Mouse (Mus musculus): ENCODE data around the gene Fshr. TPM values are rescaled to one million over a fixed set of nuclear protein-coding genes. Genes with fewer than 3 reads are reported as not detected.
A peak's percentile ranks its signal among the peaks of the same experiment; 100 is the strongest.
"Not testable (repeated sequence)": the region's sequence is repeated elsewhere in the genome, so short reads cannot be mapped to it uniquely, and the experiment has no call there.

Fshr gene
- not detected in 2 replicates for polyA plus RNA-seq (2015; fragmentation: Nextera tagmentation; extraction: Ambion mirVana)

DNA sequence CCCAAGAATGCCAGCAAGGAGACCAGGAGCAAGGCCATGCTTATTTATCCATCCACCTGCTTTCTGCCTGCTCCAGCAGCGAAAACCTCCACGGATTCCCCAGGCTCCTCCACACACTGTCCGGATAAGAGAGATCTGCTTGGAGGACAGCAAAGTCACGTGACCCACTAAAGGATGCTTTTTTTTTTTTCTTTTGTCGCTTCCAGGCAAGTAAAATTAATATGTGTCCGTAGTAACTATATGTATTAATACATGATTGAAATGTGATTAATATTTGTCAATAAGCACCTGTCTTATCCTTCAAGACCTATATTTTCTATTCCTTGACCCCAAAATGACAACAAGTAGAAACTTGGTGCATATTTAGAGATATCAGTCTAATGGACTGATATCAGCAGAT lies at the start of gene Fshr:
Gene Fshr, minus strand, starts transcription at position 101 of the 400 bp plus-strand sequence.
- 91% methylated on average over 6 of the region's 6 CpGs for WGBS
- no peak within 1 kb of the TSS for H3K4me3 ChIP-seq (replicated peaks; ENCODE audit: low read length)

DNA sequence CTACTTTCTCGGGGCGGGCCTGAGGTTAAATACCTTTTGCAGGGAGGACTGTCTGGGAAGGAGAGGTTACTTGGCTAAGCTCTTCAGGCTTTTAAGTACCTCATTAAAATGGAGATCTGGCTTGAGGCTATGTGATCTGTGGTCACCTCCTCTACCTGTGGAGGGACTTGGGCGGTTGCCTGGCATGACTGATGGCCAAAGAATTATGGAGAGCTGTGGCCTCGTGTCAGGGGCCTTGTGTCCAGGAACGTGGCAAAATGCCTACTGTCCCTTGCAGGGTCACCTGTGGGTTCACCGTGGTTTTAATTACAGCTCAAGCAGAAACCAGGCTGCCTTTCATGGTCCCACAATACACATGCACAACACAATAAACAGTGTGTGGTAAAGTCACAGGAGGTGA lies 1.7 kb upstream of the Fshr start:
- Histone ChIP-seq H3K36me3 (ENCODE audit: control insufficient read depth, insufficient read depth) (no peaks in the 10 kb centered on the region), H3K4me1 (replicated peaks; ENCODE audit: control insufficient read depth, insufficient read depth, low read length) (no peaks in the 10 kb centered on the region), H3K4me3 (replicated peaks; ENCODE audit: low read length) (no peak overlapping the region), H3K27ac (ENCODE audit: low read length) (no peak overlapping the region), H3K27me3 (replicated peaks; ENCODE audit: control insufficient read depth, insufficient read depth, low read length) (no peaks in the 10 kb centered on the region), H3K9ac (replicated peaks; ENCODE audit: low read depth, low read length) (no peak overlapping the region), H3K4me2 (ENCODE audit: low read length) (no peak overlapping the region), H3K9me3 (ENCODE audit: control insufficient read depth, low read length) (no peaks in the 10 kb centered on the region)
- ATAC-seq: no peak
- whole genome bisulfite sequencing: 85% methylated on average over 6 of the region's 6 CpGs

More for the DNA sequence above, at the start of gene Fshr:
- H3K27me3 ChIP-seq (replicated peaks; ENCODE audit: control insufficient read depth, insufficient read depth, low read length): no peaks in the 10 kb centered on the region
- H3K9me3 ChIP-seq (ENCODE audit: control insufficient read depth, low read length): no peaks in the 10 kb centered on the region
- no peak within 1 kb of the TSS for H3K4me2 ChIP-seq (ENCODE audit: low read length)
- no peak within 1 kb of the TSS for H3K27ac ChIP-seq (ENCODE audit: low read length)
- no peaks in the 10 kb centered on the region for H3K36me3 ChIP-seq (ENCODE audit: control insufficient read depth, insufficient read depth)
- no peak for ATAC-seq
- no peak within 1 kb of the TSS for H3K9ac ChIP-seq (replicated peaks; ENCODE audit: low read depth, low read length)
- no peaks in the 10 kb centered on the region for H3K4me1 ChIP-seq (replicated peaks; ENCODE audit: control insufficient read depth, insufficient read depth, low read length)

DNA sequence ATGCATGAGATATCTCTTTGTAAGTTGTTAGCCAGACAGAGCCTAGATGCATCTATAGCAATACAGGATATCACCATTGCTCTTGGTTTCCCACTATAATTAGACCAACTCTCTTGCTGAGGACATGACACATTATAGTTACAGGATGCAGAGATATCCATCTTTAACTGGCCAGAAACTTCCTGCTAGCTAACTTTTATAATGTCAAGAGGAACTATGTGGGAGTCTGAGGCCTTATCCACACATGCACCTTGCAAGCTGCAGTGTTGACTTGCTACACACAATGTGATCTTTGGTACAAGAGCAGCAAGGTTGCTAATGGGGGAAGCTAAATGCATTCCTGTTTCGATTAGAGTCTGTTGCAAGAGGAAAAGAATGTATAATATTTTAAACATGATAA lies 26.9 kb downstream of the Fshr start:
- Histone ChIP-seq H3K4me3 (replicated peaks; ENCODE audit: low read length) (no peak overlapping the region), H3K27ac (ENCODE audit: low read length) (no peak overlapping the region), H3K9ac (replicated peaks; ENCODE audit: low read depth, low read length) (no peak overlapping the region), H3K9me3 (ENCODE audit: control insufficient read depth, low read length) (no peaks in the 10 kb centered on the region), H3K4me2 (ENCODE audit: low read length) (no peak overlapping the region), H3K36me3 (ENCODE audit: control insufficient read depth, insufficient read depth) (no peaks in the 10 kb centered on the region), H3K4me1 (replicated peaks; ENCODE audit: control insufficient read depth, insufficient read depth, low read length) (no peaks in the 10 kb centered on the region), H3K27me3 (replicated peaks; ENCODE audit: control insufficient read depth, insufficient read depth, low read length) (no peaks in the 10 kb centered on the region)
- WGBS: 88% methylated on average over 1 of the region's 1 CpGs
- no peak for ATAC-seq

DNA sequence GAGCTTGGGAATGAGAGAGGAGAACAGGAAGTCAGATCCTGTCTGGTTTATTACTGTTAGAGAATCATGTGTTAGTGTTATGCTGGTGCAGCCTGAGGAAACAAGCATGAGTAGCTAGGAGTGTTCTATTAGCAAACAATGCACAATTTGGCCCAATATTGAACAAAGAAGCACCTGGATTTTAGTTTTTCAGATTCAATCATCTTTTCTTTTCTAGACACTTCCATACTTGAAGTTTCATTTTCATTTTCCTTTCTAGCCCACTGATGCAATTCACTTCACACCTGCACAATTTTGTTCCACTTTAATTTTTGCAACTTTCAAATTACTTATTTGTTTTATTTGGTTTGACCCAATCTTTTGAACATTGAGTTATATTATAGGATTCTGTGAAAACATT lies 35.7 kb downstream of the Fshr start:
- Histone ChIP-seq H3K4me2 (ENCODE audit: low read length) (no peak overlapping the region), H3K4me1 (replicated peaks; ENCODE audit: control insufficient read depth, insufficient read depth, low read length) (no peaks in the 10 kb centered on the region), H3K9ac (replicated peaks; ENCODE audit: low read depth, low read length) (no peak overlapping the region), H3K9me3 (ENCODE audit: control insufficient read depth, low read length) (no peaks in the 10 kb centered on the region), H3K27ac (ENCODE audit: low read length) (no peak overlapping the region), H3K27me3 (replicated peaks; ENCODE audit: control insufficient read depth, insufficient read depth, low read length) (no peaks in the 10 kb centered on the region), H3K36me3 (ENCODE audit: control insufficient read depth, insufficient read depth) (no peaks in the 10 kb centered on the region), H3K4me3 (replicated peaks; ENCODE audit: low read length) (no peak overlapping the region)
- ATAC-seq: no peak

DNA sequence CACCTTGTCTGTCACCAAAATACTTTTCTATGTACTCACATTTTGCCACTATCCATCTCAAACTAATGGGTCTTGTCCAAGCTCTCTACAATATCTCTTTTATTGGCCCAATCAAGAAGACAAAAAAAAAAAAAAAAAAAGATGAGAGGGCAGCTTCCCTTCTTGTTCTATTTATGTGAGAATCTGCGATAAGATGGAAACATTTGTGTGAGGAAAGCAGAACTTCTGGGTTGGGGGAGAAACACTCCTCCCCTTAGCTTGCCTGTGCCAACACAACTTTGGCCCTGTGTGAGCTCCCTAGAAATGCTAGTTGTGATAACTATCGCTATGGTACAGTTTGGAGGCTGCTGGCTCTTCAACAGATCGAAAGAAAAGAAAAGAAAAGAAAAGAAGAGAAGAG lies 38.0 kb downstream of the Fshr start:
- no peak for ATAC-seq
- Histone ChIP-seq H3K27me3 (replicated peaks; ENCODE audit: control insufficient read depth, insufficient read depth, low read length) (no peaks in the 10 kb centered on the region), H3K27ac (ENCODE audit: low read length) (no peak overlapping the region), H3K9me3 (ENCODE audit: control insufficient read depth, low read length) (no peaks in the 10 kb centered on the region), H3K9ac (replicated peaks; ENCODE audit: low read depth, low read length) (no peak overlapping the region), H3K4me2 (ENCODE audit: low read length) (no peak overlapping the region), H3K36me3 (ENCODE audit: control insufficient read depth, insufficient read depth) (no peaks in the 10 kb centered on the region), H3K4me3 (replicated peaks; ENCODE audit: low read length) (no peak overlapping the region), H3K4me1 (replicated peaks; ENCODE audit: control insufficient read depth, insufficient read depth, low read length) (no peaks in the 10 kb centered on the region)
- WGBS: 93% methylated on average over 3 of the region's 3 CpGs

DNA sequence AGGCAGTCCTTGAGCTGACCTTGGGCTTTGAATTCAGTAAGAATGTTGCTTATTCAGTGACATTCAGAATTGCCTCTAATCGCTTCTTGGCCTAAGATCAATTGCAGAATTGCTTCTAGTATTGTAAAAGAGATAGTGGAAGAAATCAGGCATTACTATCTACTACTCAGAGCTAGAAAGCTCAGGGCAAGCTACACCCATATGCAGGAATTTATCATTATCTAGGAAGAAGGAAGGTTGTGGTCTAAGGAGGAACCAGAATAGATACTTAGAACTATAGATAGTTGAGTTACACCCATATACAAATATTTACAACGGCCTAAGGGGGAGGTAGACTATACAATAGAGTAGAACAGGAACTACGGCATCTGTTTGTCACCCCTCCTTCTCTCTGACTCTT lies 41.1 kb downstream of the Fshr start:
- not testable (repeated sequence) for H3K27ac ChIP-seq (ENCODE audit: low read length); H3K4me2 ChIP-seq (ENCODE audit: low read length); H3K27me3 ChIP-seq (replicated peaks; ENCODE audit: control insufficient read depth, insufficient read depth, low read length); H3K9me3 ChIP-seq (ENCODE audit: control insufficient read depth, low read length); ATAC-seq; H3K4me1 ChIP-seq (replicated peaks; ENCODE audit: control insufficient read depth, insufficient read depth, low read length); H3K4me3 ChIP-seq (replicated peaks; ENCODE audit: low read length); H3K36me3 ChIP-seq (ENCODE audit: control insufficient read depth, insufficient read depth); H3K9ac ChIP-seq (replicated peaks; ENCODE audit: low read depth, low read length)
- WGBS: 91% methylated on average over 3 of the region's 3 CpGs

DNA sequence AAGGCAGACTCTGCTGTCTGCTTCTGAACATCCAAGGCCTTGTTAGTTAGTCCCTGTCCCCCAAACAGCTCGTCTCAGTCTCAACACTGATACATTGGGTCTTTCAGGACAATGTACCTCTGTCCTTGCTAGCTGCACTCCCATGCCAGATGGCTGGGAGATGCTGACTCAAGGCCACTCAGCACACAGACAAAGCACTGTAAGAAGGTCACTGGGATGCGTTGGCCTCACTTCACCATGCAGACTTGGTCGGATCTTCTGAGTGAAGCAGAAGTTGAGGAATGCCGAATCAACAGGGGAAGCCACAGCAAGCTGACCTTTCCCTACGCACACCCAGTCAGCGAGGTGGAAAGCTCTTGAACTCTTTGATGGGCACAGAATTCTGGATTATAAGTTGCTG lies 55.7 kb downstream of the Fshr start:
- H3K27me3 ChIP-seq (replicated peaks; ENCODE audit: control insufficient read depth, insufficient read depth, low read length): no peaks in the 10 kb centered on the region
- no peaks in the 10 kb centered on the region for H3K4me1 ChIP-seq (replicated peaks; ENCODE audit: control insufficient read depth, insufficient read depth, low read length)
- ATAC-seq: no peak
- H3K9ac ChIP-seq (replicated peaks; ENCODE audit: low read depth, low read length): no peak overlapping the region
- no peak overlapping the region for H3K4me3 ChIP-seq (replicated peaks; ENCODE audit: low read length)
- no peaks in the 10 kb centered on the region for H3K9me3 ChIP-seq (ENCODE audit: control insufficient read depth, low read length)
- WGBS: 87% methylated on average over 6 of the region's 6 CpGs
- H3K36me3 ChIP-seq (ENCODE audit: control insufficient read depth, insufficient read depth): no peaks in the 10 kb centered on the region
- no peak overlapping the region for H3K4me2 ChIP-seq (ENCODE audit: low read length)
- no peak overlapping the region for H3K27ac ChIP-seq (ENCODE audit: low read length)

DNA sequence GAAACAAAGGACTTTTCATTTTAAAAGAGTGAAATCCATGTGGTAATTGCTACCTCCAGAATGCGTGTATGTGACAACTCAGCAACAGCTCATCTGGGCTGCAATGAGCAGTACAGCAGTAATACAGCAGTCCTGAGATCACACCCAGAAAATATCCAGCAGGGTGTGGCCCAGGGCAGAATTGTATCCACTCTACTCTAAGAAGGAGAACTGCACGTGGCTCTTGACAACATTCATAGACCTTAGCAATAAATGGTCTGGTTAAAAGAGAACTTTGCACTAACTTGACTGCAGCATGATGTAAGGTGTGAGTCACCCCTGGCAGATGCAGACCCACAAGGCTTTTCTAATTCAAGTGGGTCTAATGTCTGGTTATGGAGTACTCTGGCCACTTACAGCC lies 80.5 kb downstream of the Fshr start:
- Histone ChIP-seq H3K4me3 (replicated peaks; ENCODE audit: low read length) (no peak overlapping the region), H3K4me1 (replicated peaks; ENCODE audit: control insufficient read depth, insufficient read depth, low read length) (peaks cover 8% of the 10 kb centered on the region; the same call in 1 of the 2 replicates), H3K4me2 (ENCODE audit: low read length) (no peak overlapping the region), H3K27ac (ENCODE audit: low read length) (no peak overlapping the region), H3K9ac (replicated peaks; ENCODE audit: low read depth, low read length) (no peak overlapping the region), H3K9me3 (ENCODE audit: control insufficient read depth, low read length) (no peaks in the 10 kb centered on the region), H3K36me3 (ENCODE audit: control insufficient read depth, insufficient read depth) (no peaks in the 10 kb centered on the region), H3K27me3 (replicated peaks; ENCODE audit: control insufficient read depth, insufficient read depth, low read length) (no peaks in the 10 kb centered on the region)
- no peak for ATAC-seq
- whole genome bisulfite sequencing: 66% methylated on average over 2 of the region's 2 CpGs

DNA sequence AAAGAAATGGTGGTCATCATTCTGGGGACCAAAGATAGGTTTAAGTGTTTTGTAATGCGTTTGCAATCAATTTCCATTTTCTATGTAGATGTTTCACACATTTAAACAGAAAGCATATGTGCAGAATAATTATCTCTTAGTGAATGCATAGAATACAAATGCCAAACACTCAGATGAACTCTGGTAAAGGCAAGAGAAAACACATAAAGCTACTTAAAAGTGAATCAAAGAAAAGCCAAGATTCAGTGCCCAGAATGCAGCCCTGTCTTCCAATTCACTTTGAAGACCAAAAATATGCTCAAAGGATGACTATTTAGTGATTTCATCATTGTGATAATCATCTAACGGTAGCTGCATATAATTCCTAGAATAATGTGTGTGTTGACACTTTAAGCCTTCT lies 81.2 kb downstream of the Fshr start:
- Histone ChIP-seq H3K27ac (ENCODE audit: low read length) (no peak overlapping the region), H3K4me2 (ENCODE audit: low read length) (no peak overlapping the region), H3K4me1 (replicated peaks; ENCODE audit: control insufficient read depth, insufficient read depth, low read length) (peaks cover 8% of the 10 kb centered on the region; the same call in 1 of the 2 replicates), H3K9me3 (ENCODE audit: control insufficient read depth, low read length) (no peaks in the 10 kb centered on the region), H3K4me3 (replicated peaks; ENCODE audit: low read length) (no peak overlapping the region), H3K36me3 (ENCODE audit: control insufficient read depth, insufficient read depth) (no peaks in the 10 kb centered on the region), H3K27me3 (replicated peaks; ENCODE audit: control insufficient read depth, insufficient read depth, low read length) (no peaks in the 10 kb centered on the region), H3K9ac (replicated peaks; ENCODE audit: low read depth, low read length) (no peak overlapping the region)
- ATAC-seq: 0 out of 2 replicates have a peak, but pooled peaks have one; percentile 20
- WGBS: 37% methylated on average over 2 of the region's 2 CpGs

DNA sequence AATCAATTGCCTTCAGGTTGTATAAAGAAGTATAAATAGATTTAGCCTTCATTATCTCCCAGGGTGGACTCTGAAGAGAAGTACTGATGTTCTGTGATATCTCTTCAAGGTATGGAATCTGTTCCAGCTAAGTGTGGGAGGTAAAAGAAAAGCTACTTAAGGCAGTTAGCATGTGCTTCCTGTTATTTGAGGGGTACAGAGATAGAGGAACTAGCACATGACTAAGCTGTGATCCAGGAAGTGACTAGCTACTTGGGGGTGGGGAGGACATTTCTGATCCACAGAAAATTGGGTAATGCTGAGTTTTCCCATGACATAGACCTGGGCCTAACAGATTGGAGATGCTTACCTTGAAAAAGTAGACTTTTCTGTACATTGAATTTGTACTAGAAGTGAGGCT lies 86.5 kb downstream of the Fshr start:
- H3K36me3 ChIP-seq (ENCODE audit: control insufficient read depth, insufficient read depth): no peaks in the 10 kb centered on the region
- no peaks in the 10 kb centered on the region for H3K9me3 ChIP-seq (ENCODE audit: control insufficient read depth, low read length)
- H3K4me1 ChIP-seq (replicated peaks; ENCODE audit: control insufficient read depth, insufficient read depth, low read length): 0 out of 2 replicates have a peak, but pooled peaks cover 1% of the 10 kb centered on the region
- no peak overlapping the region for H3K4me3 ChIP-seq (replicated peaks; ENCODE audit: low read length)
- no peak overlapping the region for H3K4me2 ChIP-seq (ENCODE audit: low read length)
- H3K27ac ChIP-seq (ENCODE audit: low read length): no peak overlapping the region
- ATAC-seq: no peak
- H3K9ac ChIP-seq (replicated peaks; ENCODE audit: low read depth, low read length): no peak overlapping the region
- no peaks in the 10 kb centered on the region for H3K27me3 ChIP-seq (replicated peaks; ENCODE audit: control insufficient read depth, insufficient read depth, low read length)

Measured in forebrain, embryonic 16.5 days (tissue).